Mouse (Mus musculus) midbrain, embryonic 10.5 days (tissue): Measurements from ENCODE around the gene Tspan7. TPM values are rescaled to one million over a fixed set of nuclear protein-coding genes. Genes with fewer than 3 reads are reported as not detected.

Source experiments
- DNase-seq: peaks from one replicate; pipeline ENCODE4 v3.0.0-alpha.2; 2017; ENCODE audit warnings: low spot score
- H3K27ac ChIP-seq: fragments of 300-500 bp; sonication (generic); replicated peaks from 2 replicates; pipeline ENCODE4 v1.5.1; 2016; ENCODE audit warnings: mild to moderate bottlenecking
- H3K27me3 ChIP-seq: fragments of 300-500 bp; sonication (generic); 2 replicates; pipeline ENCODE4 v1.6.1; 2016; ENCODE audit warnings: low read depth, mild to moderate bottlenecking; ENCODE audit not compliant: poor library complexity, severe bottlenecking
- H3K36me3 ChIP-seq: fragments of 300-500 bp; sonication (generic); 2 replicates; pipeline ENCODE4 v1.6.1; 2016; ENCODE audit warnings: mild to moderate bottlenecking, moderate library complexity
- H3K4me1 ChIP-seq: fragments of 300-500 bp; sonication (generic); 2 replicates; pipeline ENCODE4 v1.6.1; 2016
- H3K4me3 ChIP-seq: fragments of 300-500 bp; sonication (generic); 2 replicates; pipeline ENCODE4 v1.5.1; 2016; ENCODE audit warnings: mild to moderate bottlenecking, moderate library complexity
- H3K9me3 ChIP-seq: fragments of 300-500 bp; sonication (generic); replicated peaks from 2 replicates; pipeline ENCODE4 v1.6.1; 2016; ENCODE audit warnings: mild to moderate bottlenecking
- WGBS: fragments of 180-500 bp; shearing (Covaris S2); methylation state at CpG from one replicate; pipeline ENCODE4 v1.1.7; 2016; 5-methylcytosine and 5-hydroxymethylcytosine counted together
- polyA plus RNA-seq: library from polyadenylated mRNA; unstranded; fragments of >200 nt; fragmentation: Nextera tagmentation; extraction: Ambion mirVana; gene quantifications from 2 replicates; pipeline ENCODE4 v1.2.1, GENCODE M21; 2016

The Tspan7 gene
- polyA plus RNA-seq, 1 experiment from 2014 or later: 77.5 TPM

DNA sequence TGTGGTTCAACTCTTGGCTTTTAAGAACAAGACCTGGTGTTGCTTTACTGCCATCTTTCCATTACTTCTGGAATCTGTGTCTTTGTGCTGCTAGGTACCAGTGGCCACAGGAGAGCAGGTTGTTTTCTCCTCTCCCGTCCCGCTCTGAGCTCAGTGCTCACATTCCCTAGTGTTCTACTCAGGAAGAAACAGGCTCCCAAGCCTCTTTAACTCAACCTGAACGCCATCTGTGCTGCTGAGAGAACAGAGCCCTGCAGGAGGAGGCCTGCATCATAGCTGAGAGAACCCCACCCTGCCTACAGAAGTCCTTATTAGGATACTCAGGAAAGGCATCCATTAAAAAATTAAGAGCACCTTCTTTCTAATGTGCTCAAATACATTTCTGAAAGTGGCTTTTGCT, 80.9 kb downstream of the Tspan7 start:
- H3K36me3 ChIP-seq: no peaks in the 10 kb centered on the region
- no peak overlapping the region for H3K27ac ChIP-seq
- no peaks in the 10 kb centered on the region for H3K27me3 ChIP-seq
- WGBS: 73% methylated on average over 3 of the region's 3 CpGs
- H3K4me1 ChIP-seq: no peaks in the 10 kb centered on the region
- no peaks in the 10 kb centered on the region for H3K9me3 ChIP-seq
- H3K4me3 ChIP-seq: no peak overlapping the region
- no peak for DNase-seq

DNA sequence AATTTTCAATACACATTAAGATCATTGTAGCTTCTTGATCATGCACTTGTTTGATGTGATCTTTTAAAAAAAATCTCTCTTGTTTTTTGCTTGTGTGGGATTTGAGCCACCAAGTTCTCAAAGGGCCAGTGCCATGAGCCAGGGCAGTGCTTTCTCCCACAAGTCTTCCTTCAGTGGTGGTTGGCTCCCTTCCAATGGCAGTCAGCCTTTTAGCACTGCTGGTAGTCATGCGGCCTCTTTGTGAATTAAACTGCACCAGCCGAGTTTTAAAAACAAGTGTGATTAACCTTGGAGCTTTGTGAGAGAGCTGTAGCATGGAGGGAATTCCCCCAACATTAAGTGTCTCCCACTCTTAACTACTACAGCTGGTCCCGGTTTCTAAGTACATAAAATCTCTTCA, 89.6 kb downstream of the Tspan7 start:
- H3K4me3 ChIP-seq: no peak overlapping the region
- 0 out of 2 replicates have a peak, but pooled peaks cover 3% of the 10 kb centered on the region for H3K27me3 ChIP-seq
- peaks cover 3% of the 10 kb centered on the region; the same call in 1 of the 2 replicates for H3K4me1 ChIP-seq
- no peaks in the 10 kb centered on the region; the same call in 1 of the 2 replicates for H3K9me3 ChIP-seq
- H3K27ac ChIP-seq: no peak overlapping the region
- H3K36me3 ChIP-seq: no peaks in the 10 kb centered on the region
- DNase-seq: no peak
- WGBS: 67% methylated on average over 3 of the region's 3 CpGs

DNA sequence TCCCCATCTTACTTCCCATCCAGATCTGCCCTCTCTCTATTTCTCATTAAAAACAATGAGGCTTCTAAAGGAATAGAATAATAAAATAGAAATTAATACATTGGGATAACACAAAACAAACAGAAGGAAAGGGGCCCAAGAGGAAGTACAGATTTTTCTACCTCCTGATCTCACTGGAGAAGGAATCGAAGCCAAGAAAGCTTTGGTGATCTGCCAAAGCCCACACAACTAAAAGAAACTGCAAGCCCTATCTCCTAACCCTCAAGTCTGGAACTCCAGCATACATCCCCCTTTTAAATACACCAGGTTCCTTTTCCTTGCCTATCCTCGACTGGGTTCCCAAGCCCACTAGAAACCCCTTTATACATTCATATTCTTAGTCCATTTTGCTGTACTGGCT, 90.4 kb downstream of the Tspan7 start:
- Histone ChIP-seq H3K4me3 (no peak overlapping the region), H3K36me3 (no peaks in the 10 kb centered on the region), H3K27ac (no peak overlapping the region), H3K4me1 (peaks cover 3% of the 10 kb centered on the region; the same call in 1 of the 2 replicates), H3K9me3 (no peaks in the 10 kb centered on the region; the same call in 1 of the 2 replicates), H3K27me3 (0 out of 2 replicates have a peak, but pooled peaks cover 3% of the 10 kb centered on the region)
- no peak for DNase-seq
- 92% methylated on average over 2 of the region's 2 CpGs for WGBS

DNA sequence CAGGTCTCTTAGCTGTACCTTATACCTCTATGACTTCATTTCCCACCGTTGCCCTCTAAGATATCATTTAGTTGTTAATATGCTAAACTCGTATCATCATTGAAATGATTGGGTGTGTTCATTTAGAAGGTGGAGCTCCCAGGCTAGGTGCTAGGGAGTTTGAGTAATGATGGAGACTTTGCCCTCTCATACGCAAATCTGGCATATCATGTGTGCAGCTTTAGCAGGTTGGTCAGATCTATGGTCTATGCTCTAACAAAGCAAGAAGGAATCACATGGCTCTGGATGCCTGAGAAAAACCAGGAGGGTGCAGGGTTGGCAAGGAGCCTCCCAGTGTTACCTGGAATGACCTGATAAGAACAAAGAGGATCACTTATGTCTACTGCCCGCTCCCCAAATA, 91.4 kb downstream of the Tspan7 start:
- Histone ChIP-seq H3K36me3 (no peaks in the 10 kb centered on the region), H3K27me3 (0 out of 2 replicates have a peak, but pooled peaks cover 3% of the 10 kb centered on the region), H3K4me1 (peaks cover 3% of the 10 kb centered on the region; the same call in 1 of the 2 replicates), H3K27ac (no peak overlapping the region), H3K9me3 (no peaks in the 10 kb centered on the region; the same call in 1 of the 2 replicates), H3K4me3 (no peak overlapping the region)
- no peak for DNase-seq
- WGBS: 90% methylated on average over 4 of the region's 4 CpGs

DNA sequence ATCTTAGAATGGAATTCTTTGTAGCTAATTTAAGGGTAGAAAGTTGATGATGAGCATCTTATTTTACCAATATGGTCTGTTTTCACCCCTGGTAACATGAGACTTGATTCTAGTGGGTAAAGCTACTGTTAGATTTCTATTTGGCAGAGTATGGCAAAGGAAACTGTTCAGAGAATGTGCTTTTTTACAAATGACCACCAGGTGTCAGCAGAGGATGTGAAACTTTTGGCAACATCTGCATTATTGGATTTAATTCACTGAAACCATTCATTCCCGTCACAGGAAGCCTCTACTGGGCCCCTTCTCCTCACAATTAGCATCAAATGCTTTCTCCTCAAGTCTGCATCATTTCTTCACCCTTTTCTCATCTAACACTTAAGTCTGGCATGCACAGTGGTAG, 92.4 kb downstream of the Tspan7 start:
- H3K4me1 ChIP-seq: peaks cover 3% of the 10 kb centered on the region; the same call in 1 of the 2 replicates
- WGBS: 29% methylated on average over 1 of the region's 1 CpGs
- 0 out of 2 replicates have a peak, but pooled peaks cover 3% of the 10 kb centered on the region for H3K27me3 ChIP-seq
- no peaks in the 10 kb centered on the region; the same call in 1 of the 2 replicates for H3K9me3 ChIP-seq
- no peaks in the 10 kb centered on the region for H3K36me3 ChIP-seq
- no peak overlapping the region for H3K4me3 ChIP-seq
- DNase-seq: no peak
- no peak overlapping the region for H3K27ac ChIP-seq

DNA sequence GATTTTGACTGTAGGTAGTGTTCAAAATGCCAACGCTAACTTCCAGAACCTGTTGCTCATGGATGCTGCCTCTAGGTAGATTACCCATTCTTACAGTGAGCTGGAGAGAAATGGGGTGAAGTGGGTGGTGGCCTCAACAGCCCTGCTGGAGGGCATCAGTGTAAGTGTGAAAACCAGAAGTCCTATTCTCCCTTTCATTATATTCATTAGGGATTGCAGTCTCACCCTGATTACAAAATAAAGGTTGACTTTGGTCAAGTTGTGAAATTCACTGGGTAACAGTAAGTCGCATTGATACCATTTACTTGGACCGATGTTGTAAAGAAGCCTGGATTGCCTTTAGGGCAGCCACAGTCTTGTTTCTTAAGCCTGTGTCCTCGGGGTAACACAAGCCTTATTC, 97.8 kb downstream of the Tspan7 start:
- Histone ChIP-seq H3K4me3 (no peak overlapping the region), H3K4me1 (no peaks in the 10 kb centered on the region), H3K9me3 (no peaks in the 10 kb centered on the region; the same call in 1 of the 2 replicates), H3K27ac (no peak overlapping the region), H3K27me3 (no peaks in the 10 kb centered on the region), H3K36me3 (0 out of 2 replicates have a peak, but pooled peaks cover 4% of the 10 kb centered on the region)
- WGBS: 82% methylated on average over 4 of the region's 4 CpGs
- no peak for DNase-seq

DNA sequence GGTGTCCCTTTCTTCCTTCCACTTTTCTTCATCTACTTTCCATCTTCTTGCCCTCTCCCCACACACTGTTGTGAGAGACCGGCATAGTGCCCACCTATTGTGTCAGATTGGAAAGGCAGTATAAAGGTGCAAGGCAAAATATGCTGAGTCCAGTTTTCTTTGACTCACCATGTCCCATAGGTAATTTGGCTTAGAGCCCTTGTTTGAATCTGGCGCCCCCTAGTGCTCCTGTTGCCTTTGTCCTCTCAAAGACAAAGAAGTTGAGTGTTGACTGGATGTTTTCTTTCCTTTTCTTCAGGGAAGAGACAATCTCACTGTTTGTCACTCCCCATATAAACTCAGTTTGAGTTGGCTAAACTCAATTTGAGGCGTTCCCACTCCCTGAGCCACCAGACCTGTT, 107.3 kb downstream of the Tspan7 start:
- 67% methylated on average over 3 of the region's 3 CpGs for WGBS
- H3K4me1 ChIP-seq: no peaks in the 10 kb centered on the region
- DNase-seq: no peak
- no peak overlapping the region for H3K27ac ChIP-seq
- H3K4me3 ChIP-seq: no peak overlapping the region
- peaks cover 17% of the 10 kb centered on the region; the same call in 1 of the 2 replicates for H3K36me3 ChIP-seq
- peaks cover 19% of the 10 kb centered on the region; the same call in 1 of the 2 replicates for H3K27me3 ChIP-seq
- H3K9me3 ChIP-seq: no peaks in the 10 kb centered on the region

DNA sequence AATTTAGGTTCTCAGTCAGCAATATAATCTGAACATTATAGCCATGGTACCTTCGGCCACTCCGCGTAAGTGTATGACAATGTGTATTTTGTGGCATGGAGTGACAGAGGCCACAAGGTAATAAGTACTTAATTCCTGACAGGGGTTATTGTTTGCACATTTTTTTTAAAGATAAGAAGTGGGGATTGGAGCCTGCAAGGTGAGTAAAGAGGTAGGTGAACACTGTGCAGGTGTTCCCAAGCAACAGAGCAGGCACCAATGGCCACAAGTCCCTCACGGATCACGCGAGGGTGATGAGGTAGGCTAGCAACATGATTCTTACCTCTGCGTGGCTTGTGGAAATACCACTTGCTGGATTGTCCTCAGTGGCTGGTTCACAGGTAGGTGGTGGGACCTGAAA, 108.6 kb downstream of the Tspan7 start:
- H3K27me3 ChIP-seq: peaks cover 19% of the 10 kb centered on the region; the same call in 1 of the 2 replicates
- H3K27ac ChIP-seq: no peak overlapping the region
- 98% methylated on average over 7 of the region's 7 CpGs for WGBS
- peaks cover 14% of the 10 kb centered on the region; the same call in 1 of the 2 replicates for H3K36me3 ChIP-seq
- no peak for DNase-seq
- H3K9me3 ChIP-seq: no peaks in the 10 kb centered on the region
- no peaks in the 10 kb centered on the region for H3K4me1 ChIP-seq
- no peak overlapping the region for H3K4me3 ChIP-seq

DNA sequence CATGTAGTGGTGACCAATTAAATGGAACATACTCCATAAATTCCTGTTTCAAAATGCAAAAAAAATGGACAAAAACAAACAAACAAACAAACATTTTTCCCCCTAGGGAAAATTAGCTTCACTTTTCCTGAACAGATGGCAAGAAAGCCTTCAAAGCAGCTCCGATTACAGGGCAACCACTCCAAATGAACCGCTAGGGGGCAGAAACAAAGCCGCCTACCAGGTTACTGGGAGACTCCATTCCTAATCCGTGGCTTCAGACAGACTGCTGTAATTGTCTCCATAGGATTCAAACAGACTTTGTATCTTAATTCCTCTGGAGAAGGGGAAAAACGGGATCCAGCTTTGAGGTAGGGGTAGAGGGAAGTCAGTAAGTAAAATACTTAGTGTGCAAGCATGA, 132.2 kb downstream of the Tspan7 start:
- H3K4me3 ChIP-seq: no peak overlapping the region
- no peaks in the 10 kb centered on the region for H3K36me3 ChIP-seq
- no peaks in the 10 kb centered on the region for H3K9me3 ChIP-seq
- 14% methylated on average over 5 of the region's 5 CpGs for WGBS
- H3K4me1 ChIP-seq: no peaks in the 10 kb centered on the region
- H3K27ac ChIP-seq: no peak overlapping the region
- DNase-seq: peak; percentile 30
- H3K27me3 ChIP-seq: 0 out of 2 replicates have a peak, but pooled peaks cover 6% of the 10 kb centered on the region

DNA sequence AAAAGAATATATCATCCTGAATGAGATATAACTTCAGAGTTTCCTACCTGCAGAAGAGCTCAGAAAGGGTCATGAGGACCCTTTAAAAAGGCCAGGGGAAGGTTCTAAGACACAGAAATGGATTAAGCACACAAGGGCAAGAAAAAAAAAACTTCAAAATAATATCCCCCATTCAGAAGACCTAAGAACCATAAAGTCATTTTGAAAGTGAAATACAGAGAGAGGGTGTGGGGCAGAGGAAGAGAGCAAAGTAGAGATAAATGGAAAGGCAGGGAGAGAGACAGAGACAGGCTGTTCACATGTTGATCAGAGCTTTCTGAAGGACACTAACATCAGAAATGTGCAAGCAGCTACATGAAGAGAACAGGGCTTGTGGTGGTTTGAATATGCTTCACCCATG, 156.1 kb downstream of the Tspan7 start:
- Histone ChIP-seq H3K27me3 (0 out of 2 replicates have a peak, but pooled peaks cover 3% of the 10 kb centered on the region), H3K36me3 (no peaks in the 10 kb centered on the region), H3K27ac (no peak overlapping the region), H3K4me1 (no peaks in the 10 kb centered on the region), H3K4me3 (no peak overlapping the region), H3K9me3 (no peaks in the 10 kb centered on the region)
- no peak for DNase-seq

Other genes with a start within 250 kb of the Tspan7 start
- not detected in 2 replicates for gene Otc, start 232.9 kb upstream of the Tspan7 start, polyA plus RNA-seq
- gene Mid1ip1, start 229.9 kb downstream of the Tspan7 start, polyA plus RNA-seq: 37.4 and 44.0 TPM in 2 replicates